Mouse (Mus musculus): Measurements from ENCODE around the gene Frmd4b.

Gene Frmd4b

GRCm38 (mm10) chr6:97518467-97518866 lies 98.9 kb downstream of the Frmd4b start:
- peak; percentile 42 to 63 for DNase-seq

GRCm38 (mm10) chr6:97517616-97518235 lies 99.6 kb downstream of the Frmd4b start:
- DNase-seq, result peak; percentile 42 to 76

GRCm38 (mm10) chr6:97516941-97517340 lies 100.4 kb downstream of the Frmd4b start:
- no peak for DNase-seq

- DNase-seq, result peak; percentile 52 to 76
Observed at GRCm38 (mm10) chr6:97510771-97511170, 106.6 kb downstream of the Frmd4b start.

- peak; percentile 70 to 72 for DNase-seq
Observed at GRCm38 (mm10) chr6:97509434-97509833, 107.9 kb downstream of the Frmd4b start.

GRCm38 (mm10) chr6:97508480-97508879 lies 108.9 kb downstream of the Frmd4b start:
- DNase-seq, result no peak

GRCm38 (mm10) chr6:97507893-97508292 lies 109.4 kb downstream of the Frmd4b start:
- DNase-seq, result no peak

GRCm38 (mm10) chr6:97506141-97506650 lies 111.1 kb downstream of the Frmd4b start:
- DNase-seq, result peak; percentile 84 to 90

GRCm38 (mm10) chr6:97504673-97505072 lies 112.7 kb downstream of the Frmd4b start:
- DNase-seq, result no peak

GRCm38 (mm10) chr6:97501000-97501399 lies 116.3 kb downstream of the Frmd4b start:
- peak in 1 of 2 experiments; percentile 29 for DNase-seq

GRCm38 (mm10) chr6:97500246-97500645 lies 117.1 kb downstream of the Frmd4b start:
- DNase-seq, result no peak

GRCm38 (mm10) chr6:97496002-97496401 lies 121.3 kb downstream of the Frmd4b start:
- no peak for DNase-seq

GRCm38 (mm10) chr6:97491065-97491464 lies 126.3 kb downstream of the Frmd4b start:
- DNase-seq, result no peak

- peak; percentile 62 to 73 for DNase-seq
Observed at GRCm38 (mm10) chr6:97488821-97489220, 128.5 kb downstream of the Frmd4b start.

- peak in 1 of 2 experiments; percentile 35 for DNase-seq
Observed at GRCm38 (mm10) chr6:97488280-97488679, 129.1 kb downstream of the Frmd4b start.

- DNase-seq, result peak; percentile 87 to 96
Observed at GRCm38 (mm10) chr6:97487535-97488081, 129.7 kb downstream of the Frmd4b start.

- peak; percentile 48 to 62 for DNase-seq
Observed at GRCm38 (mm10) chr6:97486813-97487361, 130.5 kb downstream of the Frmd4b start.

- DNase-seq, result peak in 1 of 2 experiments; percentile 34
Observed at GRCm38 (mm10) chr6:97485886-97486386, 131.4 kb downstream of the Frmd4b start.

GRCm38 (mm10) chr6:97481912-97482311 lies 135.4 kb downstream of the Frmd4b start:
- DNase-seq, result peak in 1 of 2 experiments; percentile 59

GRCm38 (mm10) chr6:97478981-97479860 lies 138.1 kb downstream of the Frmd4b start:
- peak; percentile 73 to 93 for DNase-seq

- no peak for DNase-seq
Observed at GRCm38 (mm10) chr6:97473672-97474071, 143.7 kb downstream of the Frmd4b start.

GRCm38 (mm10) chr6:97472873-97473550 lies 144.3 kb downstream of the Frmd4b start:
- peak in 1 of 2 experiments; percentile 7 for DNase-seq
